30 mouse cellular contexts compared by ENCODE assay signal in genomic region chr10:20495051-20495450, GRCm38 (mm10).
A peak's percentile ranks its signal among the peaks of the same experiment; 100 is the strongest.
DNase-seq lines count a peak whose midpoint lies in the region; ATAC-seq lines count a peak whose summit lies in the region.
"Had no signal": no experiment of that assay in that cellular context is flagged by ENCODE, and none has a peak within 500 bp of the region (broad histone marks: within the 10 kb centered on the region; RNA-seq: fewer than 3 reads in every experiment).

No protein-coding gene starts in this region.

- no peak for ATAC-seq in forebrain, embryonic 16.5 days
- ATAC-seq in granulocyte monocyte progenitor cell, adult 5-6 weeks (replicated peaks; ENCODE audit: poor library complexity, severe bottlenecking) = peak; percentile 85
- 0 out of 2 replicates have a peak, but pooled peaks have one; percentile 23 for ATAC-seq in neutrophil, adult 5-6 weeks (ENCODE audit: extremely low read depth, insufficient number of reproducible peaks, low FRiP score, poor library complexity, severe bottlenecking)
- ATAC-seq: activated CD4-positive, CD25-positive, alpha-beta regulatory T cell, adult 4 months; forebrain, embryonic 13.5 days; forebrain, postnatal 0 days; hindbrain, postnatal 0 days; inflammation-experienced regulatory T-cells, adult 6 months had no signal

- H3K27ac ChIP-seq in forebrain, embryonic 10.5 days = peak overlapping the region; percentile 46; the same call in 1 of the 2 replicates
- no peak overlapping the region for H3K27ac ChIP-seq in forebrain, embryonic 16.5 days (ENCODE audit: low read length)
- H3K27ac ChIP-seq: embryonic facial prominence, embryonic 10.5 days; embryonic facial prominence, embryonic 13.5 days; forebrain, embryonic 13.5 days; heart, adult 2 months; heart, embryonic 10.5 days; heart, embryonic 13.5 days; hindbrain, embryonic 14.5 days; hindbrain, postnatal 0 days had no signal

- no peak for DNase-seq in forebrain, embryonic 10.5 days (ENCODE audit: extremely low spot score, low spot score)
- DNase-seq in right cerebral cortex, postnatal 14 days = no peak
- DNase-seq in kidney, postnatal 10 days = no peak
- no peak for DNase-seq in cerebellum, adult 11 months
- DNase-seq: adrenal gland, adult 8-10 months; adrenal gland, postnatal 36 days; B cell, adult 2 months; cerebellum, adult 11-12 months; cerebellum, adult 8-10 months; cerebellum, postnatal 10 days; cerebellum, postnatal 36 days; embryo, embryonic 11 days; forebrain, postnatal 0 days; gastrocnemius, postnatal 25 days; heart, adult 2 months; heart, postnatal 14 days; heart, postnatal 4 days had no signal

- H3K9ac ChIP-seq in forebrain, embryonic 16.5 days (replicated peaks; ENCODE audit: low read depth, low read length) = no peak overlapping the region
- H3K9ac ChIP-seq: embryonic facial prominence, embryonic 13.5 days; forebrain, embryonic 13.5 days; forebrain, postnatal 0 days; heart, embryonic 13.5 days; hindbrain, embryonic 14.5 days had no signal

- H3K36me3 ChIP-seq in forebrain, embryonic 10.5 days (replicated peaks) = no peaks in the 10 kb centered on the region
- H3K36me3 ChIP-seq in forebrain, embryonic 16.5 days (ENCODE audit: control insufficient read depth, insufficient read depth) = no peaks in the 10 kb centered on the region
- H3K36me3 ChIP-seq: embryonic facial prominence, embryonic 10.5 days; embryonic facial prominence, embryonic 13.5 days; heart, embryonic 10.5 days; heart, embryonic 13.5 days had no signal

- peaks cover 25% of the 10 kb centered on the region for H3K4me1 ChIP-seq in forebrain, embryonic 10.5 days
- H3K4me1 ChIP-seq in forebrain, embryonic 16.5 days (replicated peaks; ENCODE audit: control insufficient read depth, insufficient read depth, low read length) = peaks cover 7% of the 10 kb centered on the region

- no peaks in the 10 kb centered on the region for H3K27me3 ChIP-seq in forebrain, embryonic 10.5 days (ENCODE audit: poor library complexity, severe bottlenecking)
- no peaks in the 10 kb centered on the region for H3K27me3 ChIP-seq in forebrain, embryonic 16.5 days (replicated peaks; ENCODE audit: control insufficient read depth, insufficient read depth, low read length)
- H3K27me3 ChIP-seq: embryonic facial prominence, embryonic 13.5 days; forebrain, embryonic 13.5 days; heart, embryonic 13.5 days had no signal

- no peak overlapping the region for H3K4me3 ChIP-seq in forebrain, embryonic 10.5 days
- no peak overlapping the region for H3K4me3 ChIP-seq in forebrain, embryonic 16.5 days (replicated peaks; ENCODE audit: low read length)
- H3K4me3 ChIP-seq: embryonic facial prominence, embryonic 10.5 days; embryonic facial prominence, embryonic 13.5 days; erythroblast, embryonic 14.5 days; forebrain, embryonic 13.5 days; heart, adult 2 months; heart, embryonic 10.5 days; heart, embryonic 13.5 days had no signal

- H3K9me3 ChIP-seq in forebrain, embryonic 10.5 days = no peaks in the 10 kb centered on the region
- no peaks in the 10 kb centered on the region for H3K9me3 ChIP-seq in forebrain, embryonic 16.5 days (ENCODE audit: control insufficient read depth, low read length)
- H3K9me3 ChIP-seq: embryonic facial prominence, embryonic 10.5 days; embryonic facial prominence, embryonic 13.5 days; forebrain, embryonic 13.5 days; heart, embryonic 10.5 days; heart, embryonic 13.5 days had no signal

- WGBS in forebrain, embryonic 10.5 days = 89% methylated on average over 4 of the region's 4 CpGs
- 83% methylated on average over 4 of the region's 4 CpGs for WGBS in forebrain, embryonic 16.5 days

- no peak overlapping the region for H3K4me2 ChIP-seq in forebrain, embryonic 16.5 days (ENCODE audit: low read length)
- H3K4me2 ChIP-seq: embryonic facial prominence, embryonic 13.5 days; forebrain, embryonic 13.5 days; heart, embryonic 13.5 days; hindbrain, embryonic 14.5 days had no signal
